Mouse (Mus musculus) brain, embryonic 14.5 days (tissue): ENCODE data around the gene Coq8b. TPM values are rescaled to one million over a fixed set of nuclear protein-coding genes. Genes with fewer than 3 reads are reported as not detected.
"Not testable (repeated sequence)": the region's sequence is repeated elsewhere in the genome, so short reads cannot be mapped to it uniquely, and the experiment has no call there.

Experiments used
- DNase-seq: peaks from one replicate; pipeline ENCODE4 v3.0.0-alpha.2; 2011; ENCODE audit warnings: low read depth
- CTCF ChIP-seq: fragments of 200-500 bp; IDR thresholded peaks from 2 replicates; pipeline ENCODE4 v1.5.1; 2012; ENCODE audit warnings: inconsistent platforms, mild to moderate bottlenecking, moderate library complexity, borderline replicate concordance; ENCODE audit not compliant: insufficient read depth, insufficient read length; ENCODE audit errors: extremely low read depth
- POLR2A ChIP-seq: fragments of 200-500 bp; IDR thresholded peaks from 2 replicates; pipeline ENCODE4 v1.6.1; 2012; ENCODE audit warnings: mild to moderate bottlenecking, inconsistent platforms, borderline replicate concordance; ENCODE audit not compliant: poor library complexity, insufficient read depth, insufficient read length, severe bottlenecking; ENCODE audit errors: extremely low read depth
- polyA plus RNA-seq: library from polyadenylated mRNA; depleted of rRNA; stranded (reverse); fragments of >200 nt; gene quantifications from 2 replicates; pipeline ENCODE4 v1.2.3, GENCODE M21; 2012

Coq8b gene
- polyA plus RNA-seq, 1 experiment, result 42.6 TPM

- TF ChIP-seq POLR2A, result no peak
- TF ChIP-seq CTCF, result no peak
- no peak for DNase-seq
Measured at GRCm38 (mm10) chr7:27231693-27232331, 1.0 kb upstream of the Coq8b start.

DNA sequence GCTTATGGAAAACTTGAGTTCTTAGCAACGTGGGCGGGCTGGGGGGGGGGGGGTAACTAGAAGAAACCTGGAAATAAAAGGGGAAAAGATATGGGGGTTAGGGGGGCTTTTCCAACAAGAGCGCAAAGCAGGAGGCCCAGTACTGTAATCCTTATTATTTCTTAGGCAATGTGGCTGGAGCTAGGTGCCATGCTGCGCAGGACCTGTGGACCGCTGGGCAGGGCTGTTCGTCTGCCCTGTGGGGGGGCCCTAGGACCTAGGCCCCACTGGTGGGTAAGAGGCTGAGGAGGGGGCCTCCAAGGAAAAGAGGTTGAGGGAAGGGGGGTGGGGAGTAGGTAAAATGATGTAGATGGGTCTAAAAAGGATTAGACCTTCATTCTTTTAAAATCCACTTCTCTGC is 477 bp downstream of the Coq8b start:
- no peak for TF ChIP-seq POLR2A
- TF ChIP-seq CTCF, result no peak
- no peak for DNase-seq

DNA sequence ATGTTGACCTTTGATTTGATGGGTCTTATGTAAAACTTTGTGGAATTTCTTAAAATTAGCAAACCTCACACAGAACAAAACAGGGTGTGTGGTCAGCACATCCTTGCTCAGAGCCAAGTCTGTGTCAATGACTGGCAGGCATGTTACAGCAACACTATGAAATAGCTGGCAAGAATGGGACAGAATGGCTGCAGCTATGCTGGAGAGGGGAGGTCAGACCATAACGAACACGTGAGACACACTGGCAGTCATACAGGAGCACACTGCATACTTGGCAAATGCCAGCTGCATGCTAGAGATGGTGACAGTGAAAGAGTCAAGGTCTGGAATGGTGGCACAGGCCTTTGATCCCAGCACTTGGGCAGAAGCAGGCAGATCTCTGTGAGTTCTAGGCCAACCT is 2.9 kb downstream of the Coq8b start:
- DNase-seq, result no peak
- TF ChIP-seq POLR2A (no peak), CTCF (no peak)

DNA sequence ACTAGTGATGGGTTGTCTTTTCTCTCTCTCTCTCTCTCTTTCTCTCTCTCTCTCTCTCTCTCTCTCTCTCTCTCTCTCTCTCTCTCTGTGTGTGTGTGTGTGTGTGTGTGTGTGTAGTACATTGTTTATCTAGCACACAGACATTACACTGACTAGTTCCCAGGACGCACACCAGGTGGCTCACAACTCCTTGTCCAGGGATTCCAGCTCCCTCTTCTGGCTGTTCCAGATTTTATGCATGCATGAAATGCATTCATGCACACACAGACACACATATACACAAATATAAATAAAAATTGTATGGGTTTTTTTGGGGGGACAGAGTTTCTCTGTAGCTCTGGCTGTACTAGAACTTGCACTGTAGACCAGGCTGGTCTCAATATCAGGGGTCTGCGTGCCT is 4.7 kb downstream of the Coq8b start:
- TF ChIP-seq POLR2A, result no peak
- no peak for TF ChIP-seq CTCF
- no peak for DNase-seq

DNA sequence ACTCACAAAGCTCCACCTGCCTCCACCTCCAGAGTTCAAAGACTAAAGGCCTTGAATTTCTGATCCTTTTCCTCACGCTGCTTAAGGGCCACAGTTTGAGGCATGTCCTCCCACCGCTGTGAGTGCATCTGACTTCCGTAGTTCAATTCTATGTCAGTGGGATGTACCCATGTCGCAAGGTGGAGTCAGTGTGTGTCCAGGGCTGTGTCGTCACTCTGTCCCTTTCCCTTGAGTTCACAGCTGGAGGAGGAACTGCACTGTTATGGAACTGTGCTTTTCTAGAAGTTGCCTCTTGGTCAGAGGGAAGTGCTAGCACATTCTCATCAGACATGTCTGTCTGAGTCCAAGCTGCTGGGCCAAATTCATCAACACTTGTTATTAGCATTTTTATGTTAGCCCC is 5.7 kb downstream of the Coq8b start:
- TF ChIP-seq POLR2A (no peak), CTCF (no peak)
- no peak for DNase-seq

DNA sequence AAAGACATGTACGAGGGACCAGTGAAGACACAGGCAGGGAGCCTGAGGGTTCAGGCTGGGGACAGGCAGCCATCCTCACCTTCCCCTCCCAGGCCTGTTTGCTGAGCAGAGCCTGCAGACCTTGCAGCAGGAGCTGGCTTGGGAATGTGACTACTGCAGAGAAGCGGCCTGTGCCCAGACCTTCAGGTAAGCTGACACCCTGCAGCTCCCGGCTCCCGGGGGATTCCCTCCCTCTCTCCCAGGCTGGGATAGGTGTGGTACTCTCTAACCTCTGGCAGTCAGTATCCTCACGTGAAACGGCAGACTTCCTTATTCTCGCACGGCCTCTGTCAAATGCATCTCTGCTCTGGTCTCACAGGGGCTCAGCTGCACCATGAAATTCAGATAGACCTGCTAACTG is 10.4 kb downstream of the Coq8b start:
- DNase-seq, result no peak

GRCm38 (mm10) chr7:27244088-27244487 is 11.3 kb downstream of the Coq8b start:
- TF ChIP-seq CTCF, result peak; percentile 53; the same call in 1 of the 2 replicates
- not testable (repeated sequence) for DNase-seq

More for the DNA sequence above, 10.4 kb downstream of the Coq8b start:
- no peak for TF ChIP-seq CTCF
- no peak for TF ChIP-seq POLR2A

GRCm38 (mm10) chr7:27249146-27249545 is 16.3 kb downstream of the Coq8b start:
- TF ChIP-seq CTCF (peak; percentile 41; the same call in 1 of the 2 replicates), POLR2A (no peak)
- peak; percentile 66 for DNase-seq

GRCm38 (mm10) chr7:27249928-27250327 is 17.1 kb downstream of the Coq8b start:
- TF ChIP-seq POLR2A (no peak), CTCF (no peak)
- no peak for DNase-seq

- TF ChIP-seq CTCF (no peak), POLR2A (no peak)
- DNase-seq, result no peak
Measured at GRCm38 (mm10) chr7:27251946-27252345, 19.1 kb downstream of the Coq8b start.

DNA sequence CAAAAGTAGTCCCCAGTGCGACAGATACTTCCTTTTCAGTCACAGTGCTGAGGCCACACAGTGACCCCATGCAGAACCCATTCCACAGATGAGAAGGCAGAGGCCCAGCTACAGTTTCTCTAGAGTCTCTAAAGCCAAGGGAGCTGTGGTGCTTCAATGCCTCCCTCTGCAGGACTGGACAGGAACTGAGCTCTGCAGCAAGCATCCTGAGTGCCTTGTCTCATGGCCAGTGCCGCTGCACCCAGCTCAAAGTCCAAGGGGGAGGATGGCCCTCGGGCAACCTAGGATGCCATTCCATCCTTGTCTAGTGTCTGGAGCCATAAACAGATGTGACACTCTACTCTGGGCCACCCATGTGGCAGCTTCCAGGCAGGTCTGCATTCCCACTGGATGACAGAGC is 22.9 kb downstream of the Coq8b start:
- DNase-seq, result no peak
- TF ChIP-seq CTCF (peak; percentile 38; the same call in 1 of the 2 replicates), POLR2A (no peak)

GRCm38 (mm10) chr7:27257046-27257851 is 24.4 kb downstream of the Coq8b start:
- TF ChIP-seq POLR2A, result no peak
- no peak for TF ChIP-seq CTCF
- DNase-seq, result peak; percentile 92
